Mouse (Mus musculus) testis, adult 2 months (tissue): ENCODE results near the gene Aff1.

ENCODE experiments used
- CTCF ChIP-seq: fragments of 200-500 bp; IDR thresholded peaks from 2 replicates; pipeline ENCODE4 v1.5.1; 2012; ENCODE audit warnings: low read depth, mild to moderate bottlenecking, inconsistent platforms, low read length, moderate library complexity; ENCODE audit not compliant: control insufficient read depth, insufficient read depth, insufficient replicate concordance
- POLR2A ChIP-seq: fragments of 200-500 bp; IDR thresholded peaks from 2 replicates; pipeline ENCODE4 v1.6.1; 2012; ENCODE audit warnings: low read depth, mild to moderate bottlenecking, inconsistent platforms, low read length, moderate library complexity; ENCODE audit not compliant: control insufficient read depth

- TF ChIP-seq POLR2A (no peak), CTCF (no peak)
These were observed 45.3 kb downstream of the Aff1 start for GRCm38 (mm10) chr5:103737208-103738066.
